Mouse (Mus musculus): ENCODE results near the gene Actn3.
A peak's percentile ranks its signal among the peaks of the same experiment; 100 is the strongest.
"Not testable (repeated sequence)": the region's sequence is repeated elsewhere in the genome, so short reads cannot be mapped to it uniquely, and the experiment has no call there.

Gene Actn3

GRCm38 (mm10) chr19:4877785-4878184 lies at the start of gene Actn3:
Gene Actn3, minus strand, starts transcription at chr19:4877909.
- DNase-seq (ENCODE audit: low spot score) = peak; percentile 38

- DNase-seq (ENCODE audit: low spot score) = no peak
Measured at GRCm38 (mm10) chr19:4925121-4925860, 47.6 kb upstream of the Actn3 start.

- DNase-seq (ENCODE audit: low spot score) = no peak
Measured at GRCm38 (mm10) chr19:4919652-4920051, 41.9 kb upstream of the Actn3 start.

GRCm38 (mm10) chr19:4916827-4917226 lies 39.1 kb upstream of the Actn3 start:
- no peak for DNase-seq (ENCODE audit: low spot score)

GRCm38 (mm10) chr19:4915924-4916603 lies 38.4 kb upstream of the Actn3 start:
- no peak for DNase-seq (ENCODE audit: low spot score)

- DNase-seq (ENCODE audit: low spot score) = no peak
Measured at GRCm38 (mm10) chr19:4909376-4909775, 31.7 kb upstream of the Actn3 start.

GRCm38 (mm10) chr19:4908107-4908506 lies 30.4 kb upstream of the Actn3 start:
- DNase-seq (ENCODE audit: low spot score) = peak; percentile 42

- peak; percentile 83 for DNase-seq (ENCODE audit: low spot score)
Measured at GRCm38 (mm10) chr19:4905979-4906794, 28.5 kb upstream of the Actn3 start, which contains the start of gene Bbs1. Gene Bbs1, minus strand, starts transcription at chr19:4906628.

- no peak for DNase-seq (ENCODE audit: low spot score)
Measured at GRCm38 (mm10) chr19:4899888-4900287, 22.2 kb upstream of the Actn3 start.

GRCm38 (mm10) chr19:4898972-4899371 lies 21.3 kb upstream of the Actn3 start:
- no peak for DNase-seq (ENCODE audit: low spot score)

GRCm38 (mm10) chr19:4896780-4897520 lies 19.2 kb upstream of the Actn3 start:
- DNase-seq (ENCODE audit: low spot score) = no peak

- no peak for DNase-seq (ENCODE audit: low spot score)
Measured at GRCm38 (mm10) chr19:4891798-4892197, 14.1 kb upstream of the Actn3 start.

GRCm38 (mm10) chr19:4889791-4890190 lies 12.1 kb upstream of the Actn3 start:
- DNase-seq (ENCODE audit: low spot score) = no peak

GRCm38 (mm10) chr19:4883961-4884360 lies 6.3 kb upstream of the Actn3 start:
- no peak for DNase-seq (ENCODE audit: low spot score)

GRCm38 (mm10) chr19:4879324-4879703 lies 1.6 kb upstream of the Actn3 start:
- no peak for DNase-seq (ENCODE audit: low spot score)

- peak; percentile 95 for DNase-seq (ENCODE audit: low spot score)
Measured at GRCm38 (mm10) chr19:4878405-4879323, 955 bp upstream of the Actn3 start, which contains the start of gene Zdhhc24. Gene Zdhhc24, plus strand, starts transcription at chr19:4878668.

GRCm38 (mm10) chr19:4876755-4877154 lies 954 bp downstream of the Actn3 start:
- no peak for DNase-seq (ENCODE audit: low spot score)

- no peak for DNase-seq (ENCODE audit: low spot score)
Measured at GRCm38 (mm10) chr19:4876241-4876640, 1.5 kb downstream of the Actn3 start.

- not testable (repeated sequence) for DNase-seq (ENCODE audit: low spot score)
Measured at GRCm38 (mm10) chr19:4874613-4875012, 3.1 kb downstream of the Actn3 start.

- DNase-seq (ENCODE audit: low spot score) = peak; percentile 28
Measured at GRCm38 (mm10) chr19:4865147-4865546, 12.6 kb downstream of the Actn3 start.

GRCm38 (mm10) chr19:4863048-4863447 lies 14.7 kb downstream of the Actn3 start:
- DNase-seq (ENCODE audit: low spot score) = no peak
